Mouse (Mus musculus) heart, adult 9 months (tissue): ENCODE measurements at regions not wholly inside any gene's neighbourhood (a gene's known extent, or its start where the extent isn't known, plus 50 kb on each side); places are given as distances from the start of the nearest gene placed in this dataset.

Experiments
- DNase-seq, 2 experiments: peaks; one replicate each; pipeline ENCODE4 v3.0.0; 2022; ENCODE audit warnings: low spot score in 2 of 2

GRCm38 (mm10) chr6:93488441-93488955 lies 545.2 kb upstream of the Adamts9 start:
- no peak for DNase-seq

- DNase-seq: no peak
These were observed 535.2 kb upstream of the Adamts9 start for GRCm38 (mm10) chr6:93478521-93478920.

GRCm38 (mm10) chr6:93474981-93475380 lies 531.7 kb upstream of the Adamts9 start:
- DNase-seq: no peak

- no peak for DNase-seq
These were observed 524.6 kb upstream of the Adamts9 start for GRCm38 (mm10) chr6:93467867-93468266.

GRCm38 (mm10) chr6:93462861-93463260 lies 519.6 kb upstream of the Adamts9 start:
- peak in 1 of 2 experiments; percentile 3 for DNase-seq

GRCm38 (mm10) chr6:93461374-93461773 lies 518.1 kb upstream of the Adamts9 start:
- DNase-seq: peak; percentile 24 to 44

- DNase-seq: no peak
These were observed 514.3 kb upstream of the Adamts9 start for GRCm38 (mm10) chr6:93457613-93458012.

GRCm38 (mm10) chr6:93456383-93457033 lies 513.2 kb upstream of the Adamts9 start:
- no peak for DNase-seq

GRCm38 (mm10) chr6:93445568-93445967 lies 502.3 kb upstream of the Adamts9 start:
- DNase-seq: peak; percentile 70 to 82

GRCm38 (mm10) chr6:93445124-93445523 lies 501.8 kb upstream of the Adamts9 start:
- DNase-seq: peak; percentile 20 to 54

- DNase-seq: peak; percentile 15 to 51
These were observed 500.7 kb upstream of the Adamts9 start for GRCm38 (mm10) chr6:93443766-93444557.

GRCm38 (mm10) chr6:93433446-93433845 lies 490.2 kb upstream of the Adamts9 start:
- no peak for DNase-seq

GRCm38 (mm10) chr6:93426141-93426540 lies 482.8 kb upstream of the Adamts9 start:
- DNase-seq: no peak

- no peak for DNase-seq
These were observed 479.6 kb upstream of the Adamts9 start for GRCm38 (mm10) chr6:93422906-93423305.

- no peak for DNase-seq
These were observed 479.0 kb upstream of the Adamts9 start for GRCm38 (mm10) chr6:93422253-93422652.

- no peak for DNase-seq
These were observed 474.3 kb upstream of the Adamts9 start for GRCm38 (mm10) chr6:93417625-93418024.

GRCm38 (mm10) chr6:93416006-93416405 lies 472.7 kb upstream of the Adamts9 start:
- DNase-seq: no peak

GRCm38 (mm10) chr6:93411077-93411452 lies 467.8 kb upstream of the Adamts9 start:
- DNase-seq: no peak

- no peak for DNase-seq
These were observed 467.3 kb upstream of the Adamts9 start for GRCm38 (mm10) chr6:93410416-93411076.

- no peak for DNase-seq
These were observed 455.3 kb upstream of the Adamts9 start for GRCm38 (mm10) chr6:93398551-93398950.

- no peak for DNase-seq
These were observed 453.8 kb upstream of the Adamts9 start for GRCm38 (mm10) chr6:93397074-93397473.

- DNase-seq: peak; percentile 5 to 10
These were observed 452.7 kb upstream of the Adamts9 start for GRCm38 (mm10) chr6:93395952-93396351.
